Mouse (Mus musculus) heart, postnatal 0 days (tissue): ENCODE measurements around the gene Ip6k3.

Source experiments
- CTCF ChIP-seq: IDR thresholded peaks from 2 replicates; pipeline ENCODE4 v1.5.1; 2016; ENCODE audit warnings: antibody characterized with exemption, control low read depth, low read depth
- EP300 ChIP-seq: IDR thresholded peaks from 2 replicates; pipeline ENCODE4 v1.6.1; 2016; ENCODE audit warnings: antibody characterized with exemption, low read depth

DNA sequence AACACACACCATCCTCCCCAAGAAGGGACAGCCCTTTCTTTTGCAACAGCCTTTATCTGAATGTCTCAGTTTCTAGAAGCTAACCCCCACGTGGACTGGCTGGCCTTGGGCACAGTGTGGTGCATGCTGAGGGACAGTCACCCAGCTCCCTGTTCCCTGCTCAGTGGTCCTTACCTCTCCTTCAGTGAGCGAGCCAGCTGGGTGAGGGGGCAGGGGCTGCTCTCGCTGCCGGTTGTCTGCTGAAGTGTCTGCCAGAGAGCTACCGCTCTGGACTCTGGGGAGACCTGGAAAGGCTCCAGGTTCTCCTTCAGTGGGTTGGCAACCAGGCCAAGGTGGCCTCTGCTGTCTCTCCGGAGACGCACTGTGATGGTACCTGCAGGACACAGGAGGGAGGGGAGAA lies 16.7 kb downstream of the Ip6k3 start:
- no peak for TF ChIP-seq CTCF
- TF ChIP-seq EP300, result no peak
